Mouse (Mus musculus): ENCODE results near the gene Camkmt.

Gene Camkmt

DNA sequence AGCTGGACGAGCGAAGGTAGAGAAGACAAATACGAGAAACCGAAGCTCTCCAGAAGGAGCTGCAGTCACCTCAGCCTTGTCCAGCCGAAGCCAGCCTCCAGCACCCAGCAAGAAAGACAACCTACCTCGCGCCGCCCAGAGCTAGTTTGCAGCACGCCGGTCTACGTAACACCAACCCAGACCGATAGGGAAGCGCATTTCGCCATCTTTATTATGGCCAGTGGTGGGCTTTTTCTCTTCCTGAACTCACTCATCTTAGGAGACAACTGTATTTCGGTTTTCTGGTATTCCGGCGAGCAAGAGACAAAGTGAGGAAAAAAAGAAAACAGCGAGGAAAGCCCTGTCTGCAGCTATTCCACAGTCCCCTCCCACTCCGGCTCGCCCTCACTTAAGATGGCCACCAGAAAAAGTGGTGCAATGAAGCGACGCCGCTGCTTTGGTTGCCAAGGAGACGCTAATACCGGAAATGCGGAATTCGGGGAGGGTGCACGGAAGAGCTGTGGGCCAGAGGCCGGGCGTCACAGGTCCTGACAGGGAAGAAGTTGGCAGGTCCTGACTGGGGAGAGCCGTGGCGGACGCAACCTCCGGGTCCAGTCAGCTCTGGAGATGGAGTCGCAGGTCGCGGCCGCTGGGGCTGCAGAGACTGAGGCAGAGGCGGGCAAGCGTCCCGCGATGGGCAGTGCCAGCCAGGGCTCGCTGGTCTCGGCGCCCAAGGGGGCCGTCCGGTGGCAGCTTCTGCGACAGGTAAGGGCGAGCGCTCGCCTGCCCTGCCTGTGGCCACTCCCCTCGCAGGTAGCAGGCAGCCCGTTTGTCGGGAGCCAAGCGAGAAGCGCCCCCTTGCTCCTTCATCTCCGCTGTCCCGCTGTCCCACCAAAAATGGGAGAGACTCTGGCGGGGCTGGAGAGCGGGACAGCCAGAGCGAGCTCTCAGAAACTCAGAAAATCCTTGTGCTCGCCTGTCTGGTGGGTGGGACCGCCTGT lies at the start of gene Camkmt, which contains the start of gene Prepl:
Gene Camkmt (plus strand): TSS at position 433 of the 980 bp plus-strand sequence.
Gene Prepl (minus strand): TSS at position 122 of the 980 bp plus-strand sequence.
- in situ Hi-C loops (cut with MboI; ENCODE audit: low pct_unique_long_range_greater_than_20kb in 1 of 2, low sequenced_read_pairs in 2 of 2, unreplicated experiment in 1 of 2), result no loop called here

DNA sequence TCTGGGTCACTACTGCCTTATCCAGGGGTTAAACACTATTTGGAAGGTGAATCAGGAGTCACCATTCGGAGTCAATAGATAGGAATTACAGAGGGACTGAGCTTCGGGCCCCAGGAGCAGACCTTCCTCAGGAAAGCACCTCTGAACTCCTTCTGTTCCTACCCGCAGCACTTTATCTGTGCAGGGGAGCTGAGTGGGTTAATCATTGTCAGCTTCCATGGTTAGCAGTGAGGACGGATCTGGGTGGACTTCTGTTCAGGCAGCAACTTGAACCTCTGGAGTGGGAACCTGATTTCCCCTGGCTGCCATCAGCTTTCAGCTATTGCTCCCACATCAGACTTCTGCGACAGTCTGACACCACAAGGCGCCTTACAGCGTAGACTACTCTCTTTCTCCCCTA lies 49.4 kb upstream of the Camkmt start:
- in situ Hi-C loops (cut with MboI; ENCODE audit: low pct_unique_long_range_greater_than_20kb in 1 of 2, low sequenced_read_pairs in 2 of 2, unreplicated experiment in 1 of 2), result no loop called here

DNA sequence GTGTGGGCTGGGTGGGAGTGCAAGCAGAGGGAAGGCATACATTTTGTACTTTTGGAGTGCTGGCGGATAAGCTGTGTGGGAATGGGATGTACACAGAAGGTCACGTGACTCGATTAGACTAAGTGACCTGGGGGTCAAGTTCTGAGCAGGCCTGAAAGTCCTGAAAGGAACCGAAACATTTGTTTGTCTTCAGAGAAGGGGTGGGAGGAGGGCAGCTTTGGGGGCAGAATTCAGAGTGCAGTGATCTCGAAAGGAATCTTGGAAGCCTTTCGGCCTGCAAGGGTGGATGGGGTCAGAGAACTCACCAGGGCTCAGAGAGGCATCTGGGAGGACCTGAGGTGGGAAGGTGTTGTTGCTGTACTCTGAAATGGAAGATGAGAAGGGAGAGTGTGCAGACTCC lies 47.9 kb upstream of the Camkmt start:
- in situ Hi-C loops (cut with MboI; ENCODE audit: low pct_unique_long_range_greater_than_20kb in 1 of 2, low sequenced_read_pairs in 2 of 2, unreplicated experiment in 1 of 2), result no loop called here

DNA sequence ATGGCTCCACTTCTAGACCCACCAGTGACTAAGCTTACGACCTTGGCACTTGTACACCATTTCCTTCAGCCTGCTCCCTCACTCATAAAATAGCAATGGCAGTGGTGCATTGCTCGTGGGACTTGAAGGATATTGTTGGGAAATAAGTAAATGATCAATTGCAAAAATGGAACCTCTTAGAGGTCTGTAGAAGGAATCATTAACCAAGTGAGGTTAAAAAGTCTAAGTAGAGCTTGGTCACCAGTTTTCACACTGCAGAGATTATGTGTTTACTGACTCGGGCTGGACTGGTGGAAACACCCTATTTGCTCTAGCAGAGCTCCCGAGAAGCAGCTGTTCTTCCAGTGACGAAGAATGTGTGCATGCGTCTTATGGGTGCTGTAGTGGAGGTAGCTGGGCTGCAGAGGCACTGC lies 46.9 kb upstream of the Camkmt start:
- in situ Hi-C loops (cut with MboI; ENCODE audit: low pct_unique_long_range_greater_than_20kb in 1 of 2, low sequenced_read_pairs in 2 of 2, unreplicated experiment in 1 of 2), result no loop called here

DNA sequence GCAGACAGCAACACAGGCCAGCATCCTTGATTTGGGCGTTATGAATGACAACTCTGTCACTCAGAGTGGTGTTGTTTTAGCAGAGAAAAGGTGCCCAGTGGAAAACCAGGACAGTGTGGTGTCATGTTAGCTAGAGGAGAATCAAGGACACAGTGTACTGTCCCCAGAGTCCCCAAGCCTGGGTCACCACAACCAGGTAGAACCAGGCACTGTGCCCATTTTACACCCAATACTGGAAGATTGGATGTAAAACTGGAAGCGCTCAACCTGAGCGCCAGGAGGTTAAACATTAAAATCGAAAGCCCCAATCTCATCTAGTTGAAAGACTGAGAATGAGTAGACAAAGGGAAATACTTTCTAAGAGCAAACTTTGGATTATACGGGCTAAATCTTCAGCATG lies 45.9 kb upstream of the Camkmt start:
- in situ Hi-C loops (cut with MboI; ENCODE audit: low pct_unique_long_range_greater_than_20kb in 1 of 2, low sequenced_read_pairs in 2 of 2, unreplicated experiment in 1 of 2), result no loop called here

DNA sequence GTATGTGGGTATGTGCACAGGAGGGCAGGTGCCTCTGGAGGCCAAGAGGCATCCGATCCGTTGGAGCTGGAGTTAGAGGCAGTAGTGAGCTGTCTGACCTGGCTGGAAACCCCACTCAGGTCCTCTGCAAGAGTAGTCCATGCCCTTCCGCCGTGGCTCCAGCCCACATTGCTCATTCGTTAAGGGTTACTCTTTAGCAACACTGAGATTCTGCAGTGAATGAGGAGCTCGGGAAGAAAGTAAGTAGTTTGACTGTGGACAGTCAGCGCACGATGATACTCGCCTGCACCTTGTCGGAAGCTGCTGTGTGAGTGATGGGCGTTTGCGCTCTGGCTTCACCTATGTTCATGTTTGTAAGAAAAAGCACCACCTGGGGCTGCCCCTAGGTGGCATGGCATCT lies 45.2 kb upstream of the Camkmt start:
- in situ Hi-C loops (cut with MboI; ENCODE audit: low pct_unique_long_range_greater_than_20kb in 1 of 2, low sequenced_read_pairs in 2 of 2, unreplicated experiment in 1 of 2), result no loop called here

DNA sequence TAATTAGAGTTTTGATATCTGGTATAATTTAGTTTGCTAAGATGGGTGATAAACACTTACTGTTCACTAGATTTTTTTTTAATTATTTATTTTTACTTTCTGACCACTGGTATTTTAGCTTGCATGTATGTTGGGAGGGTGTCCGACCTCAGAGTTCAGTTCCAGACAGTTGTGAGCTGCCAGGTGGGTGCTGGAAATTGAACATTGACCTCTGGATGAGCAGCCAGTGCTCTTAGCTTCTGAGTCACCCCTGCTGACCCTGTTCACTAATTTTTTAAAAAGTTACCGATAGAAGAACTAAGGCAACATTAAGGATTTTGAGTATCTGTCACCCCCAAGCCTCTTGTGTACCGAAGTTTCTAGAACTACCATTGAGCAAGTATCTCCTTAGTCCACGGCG lies 42.0 kb upstream of the Camkmt start:
- in situ Hi-C loops (cut with MboI; ENCODE audit: low pct_unique_long_range_greater_than_20kb in 1 of 2, low sequenced_read_pairs in 2 of 2, unreplicated experiment in 1 of 2), result no loop called here

DNA sequence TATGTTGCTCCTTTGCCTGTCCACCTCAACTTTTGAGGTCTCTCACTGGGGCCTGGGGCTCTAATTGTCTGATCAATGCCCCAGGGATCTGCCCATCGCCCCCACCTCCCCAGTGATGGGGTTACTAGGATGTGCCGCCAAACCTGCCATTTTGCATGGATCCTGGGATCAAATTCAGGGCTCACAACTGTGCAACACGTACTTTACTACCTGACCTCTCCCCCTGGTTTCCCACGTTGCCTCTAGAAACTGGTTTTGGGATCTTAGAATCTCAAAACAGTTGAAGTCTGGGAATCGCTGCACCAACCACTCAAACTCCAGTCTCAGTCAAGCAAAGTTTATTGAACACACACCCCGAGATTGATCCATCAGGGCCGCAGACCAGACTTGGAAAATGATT lies 32.1 kb upstream of the Camkmt start:
- in situ Hi-C loops (cut with MboI; ENCODE audit: low pct_unique_long_range_greater_than_20kb in 1 of 2, low sequenced_read_pairs in 2 of 2, unreplicated experiment in 1 of 2), result no loop called here

DNA sequence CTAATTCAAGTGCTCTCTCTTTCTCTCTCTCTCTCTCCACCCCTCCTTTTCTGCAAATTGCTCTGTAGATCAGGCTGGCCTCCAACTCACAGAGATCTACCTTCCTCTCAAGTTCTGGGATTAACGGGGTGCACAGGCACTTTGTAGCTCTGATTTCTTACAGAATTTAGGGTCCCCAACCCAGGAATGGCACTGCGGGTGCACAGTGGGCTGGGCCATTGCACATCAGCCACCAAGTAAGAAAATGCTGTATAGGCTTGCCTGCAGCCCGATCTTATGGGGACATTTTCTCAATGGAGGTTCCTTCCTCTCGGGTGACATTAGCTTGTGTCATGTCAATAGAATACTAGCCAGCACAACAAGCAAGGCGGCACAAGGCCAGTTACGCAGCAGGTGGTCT lies 31.2 kb upstream of the Camkmt start:
- in situ Hi-C loops (cut with MboI; ENCODE audit: low pct_unique_long_range_greater_than_20kb in 1 of 2, low sequenced_read_pairs in 2 of 2, unreplicated experiment in 1 of 2), result no loop called here

DNA sequence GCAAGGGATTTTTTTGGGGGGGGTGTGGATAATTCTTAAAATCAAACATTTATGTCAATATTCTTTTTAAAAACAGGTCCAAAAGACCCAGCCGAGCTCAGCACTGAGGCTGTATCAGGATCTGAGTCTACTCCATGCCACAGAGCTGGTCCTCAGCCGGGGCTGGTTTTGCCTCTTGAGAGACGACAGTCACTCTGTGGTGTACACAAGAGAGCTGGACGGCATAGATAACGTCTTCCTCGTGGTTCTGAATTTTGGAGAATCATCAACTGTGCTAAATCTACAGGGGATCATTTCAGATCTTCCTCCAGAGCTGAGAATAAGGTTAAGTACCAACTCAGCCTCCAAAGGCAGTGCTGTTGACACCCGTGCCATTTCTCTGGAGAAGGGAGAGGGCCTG lies 26.8 kb upstream of the Camkmt start:
- in situ Hi-C loops (cut with MboI; ENCODE audit: low pct_unique_long_range_greater_than_20kb in 1 of 2, low sequenced_read_pairs in 2 of 2, unreplicated experiment in 1 of 2), result no loop called here

DNA sequence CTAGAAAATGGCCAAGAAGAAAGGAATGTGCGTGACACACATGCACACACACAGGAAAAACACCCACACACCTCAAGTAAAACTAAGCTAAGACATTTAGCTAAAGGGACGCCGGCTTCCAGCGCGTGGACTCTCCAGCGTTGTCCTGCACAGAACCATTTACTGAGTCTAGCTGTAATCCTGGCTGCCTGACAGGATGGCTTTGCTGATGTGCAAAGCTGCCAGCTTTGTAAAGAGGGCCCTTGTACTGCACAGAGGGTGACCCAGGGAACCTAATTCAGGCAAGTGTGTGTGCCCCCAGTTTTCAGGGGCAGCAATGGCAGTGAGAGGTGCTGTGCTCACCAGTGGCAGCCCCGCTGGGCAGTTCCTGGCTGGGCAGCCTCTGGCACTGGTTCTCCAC lies 23.0 kb upstream of the Camkmt start:
- in situ Hi-C loops (cut with MboI; ENCODE audit: low pct_unique_long_range_greater_than_20kb in 1 of 2, low sequenced_read_pairs in 2 of 2, unreplicated experiment in 1 of 2), result no loop called here

DNA sequence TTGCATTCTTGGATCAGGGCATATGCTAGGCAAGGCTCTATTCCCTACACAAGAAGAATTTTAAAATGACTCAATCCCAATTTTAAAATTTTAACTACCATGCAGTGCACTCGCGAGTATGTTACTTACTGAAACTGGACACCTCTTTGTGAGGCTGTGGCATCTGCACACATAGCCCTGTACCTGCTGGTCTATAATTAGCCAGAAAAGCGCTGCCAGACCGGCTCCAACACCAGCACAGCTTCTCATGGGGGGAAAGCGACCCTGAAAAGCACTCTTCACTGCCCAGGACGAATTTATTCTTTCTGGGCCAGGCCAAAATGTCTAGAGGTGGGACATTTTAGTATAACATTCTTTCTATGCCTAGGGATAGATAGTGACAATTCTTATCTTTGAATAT lies 19.7 kb upstream of the Camkmt start:
- in situ Hi-C loops (cut with MboI; ENCODE audit: low pct_unique_long_range_greater_than_20kb in 1 of 2, low sequenced_read_pairs in 2 of 2, unreplicated experiment in 1 of 2), result no loop called here

DNA sequence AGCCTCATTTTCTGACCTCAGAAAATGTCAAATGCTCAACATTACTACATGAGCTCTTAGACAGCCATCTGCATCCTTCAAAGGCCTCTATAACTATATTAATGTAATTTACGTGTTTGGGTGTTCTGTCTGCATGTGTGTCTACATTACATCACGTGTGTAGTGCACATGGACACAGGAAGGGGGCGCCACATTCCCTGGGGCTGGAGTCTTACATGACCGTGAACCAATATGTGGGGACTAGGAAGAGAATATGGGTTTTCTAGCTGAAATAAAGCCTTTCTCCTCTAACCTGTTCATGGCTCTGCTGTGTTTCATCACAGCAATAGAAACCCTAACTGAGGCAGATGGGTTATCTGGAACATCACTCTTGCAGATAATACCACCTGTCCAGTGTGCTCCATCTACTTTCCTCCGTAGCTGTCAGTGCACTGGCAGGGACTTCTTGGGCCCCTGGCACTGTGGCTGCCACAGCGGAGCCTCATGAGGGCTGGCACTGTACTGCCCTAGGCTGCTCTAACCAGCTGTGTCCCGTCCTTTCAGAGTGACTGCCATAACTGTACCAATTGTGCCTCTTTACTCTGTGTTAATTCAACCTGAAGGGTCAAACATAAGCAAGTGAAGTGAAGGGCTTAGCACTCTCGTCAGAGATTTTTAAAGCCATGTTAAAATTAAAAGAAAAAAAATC lies 19.1 kb upstream of the Camkmt start:
- in situ Hi-C loops (cut with MboI; ENCODE audit: low pct_unique_long_range_greater_than_20kb in 1 of 2, low sequenced_read_pairs in 2 of 2, unreplicated experiment in 1 of 2), result no loop called here

DNA sequence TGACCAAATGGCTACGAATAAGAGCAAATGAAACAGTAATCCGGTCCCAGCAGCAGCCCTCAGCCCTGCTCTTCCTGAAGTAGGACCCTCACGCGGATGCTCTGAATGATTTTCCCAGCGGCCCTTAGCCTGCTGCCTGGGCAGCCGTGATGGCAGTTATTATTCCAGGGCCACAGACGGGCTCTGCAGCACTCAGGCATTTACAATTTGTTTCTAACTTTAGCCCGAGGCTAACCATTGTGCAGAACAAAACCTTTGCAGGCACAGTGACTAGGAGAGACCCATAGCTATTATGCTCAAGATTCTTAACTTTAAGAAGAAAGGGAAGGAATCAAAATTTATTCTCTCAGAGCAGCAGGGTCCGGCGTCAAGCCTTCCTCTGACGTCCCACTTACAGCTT lies 18.0 kb upstream of the Camkmt start:
- in situ Hi-C loops (cut with MboI; ENCODE audit: low pct_unique_long_range_greater_than_20kb in 1 of 2, low sequenced_read_pairs in 2 of 2, unreplicated experiment in 1 of 2), result no loop called here

DNA sequence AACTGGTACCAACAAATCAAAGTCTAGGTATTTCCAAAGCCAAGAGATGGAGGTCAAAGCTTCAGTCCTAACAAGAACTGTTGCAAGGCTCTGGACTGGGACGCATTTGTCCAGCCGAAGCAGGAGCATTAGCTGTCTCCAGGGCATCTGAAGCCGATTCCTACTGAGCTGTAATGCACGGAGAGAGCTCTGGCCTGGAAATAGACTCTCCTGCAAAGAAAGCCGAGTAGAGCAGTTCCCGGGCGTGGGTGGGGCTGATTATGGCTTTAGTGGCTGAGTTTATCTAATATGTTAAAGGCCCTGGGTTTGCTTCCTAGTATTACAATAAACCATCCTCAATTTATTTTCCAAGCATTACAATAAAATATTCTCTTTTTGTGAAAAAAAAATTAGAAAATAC lies 17.1 kb upstream of the Camkmt start:
- in situ Hi-C loops (cut with MboI; ENCODE audit: low pct_unique_long_range_greater_than_20kb in 1 of 2, low sequenced_read_pairs in 2 of 2, unreplicated experiment in 1 of 2), result no loop called here

DNA sequence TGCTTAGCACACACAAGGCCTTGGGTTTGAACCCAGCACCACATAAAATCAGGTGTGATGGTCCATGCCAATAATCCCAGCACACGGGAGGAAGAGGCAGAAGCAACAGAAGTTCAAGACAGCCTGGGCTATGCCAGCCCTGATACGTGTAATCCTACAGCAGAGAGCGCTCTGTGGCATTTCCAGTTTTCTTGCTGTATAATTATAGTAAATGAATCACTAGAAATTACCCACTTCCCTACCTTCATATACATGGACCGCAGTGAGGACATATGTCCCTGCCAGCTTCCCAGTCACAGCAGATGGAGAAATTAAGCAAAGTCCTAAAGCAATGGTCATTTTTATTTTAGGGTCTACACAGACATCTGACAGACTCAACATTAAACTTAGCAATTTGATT lies 16.3 kb upstream of the Camkmt start:
- in situ Hi-C loops (cut with MboI; ENCODE audit: low pct_unique_long_range_greater_than_20kb in 1 of 2, low sequenced_read_pairs in 2 of 2, unreplicated experiment in 1 of 2), result no loop called here

DNA sequence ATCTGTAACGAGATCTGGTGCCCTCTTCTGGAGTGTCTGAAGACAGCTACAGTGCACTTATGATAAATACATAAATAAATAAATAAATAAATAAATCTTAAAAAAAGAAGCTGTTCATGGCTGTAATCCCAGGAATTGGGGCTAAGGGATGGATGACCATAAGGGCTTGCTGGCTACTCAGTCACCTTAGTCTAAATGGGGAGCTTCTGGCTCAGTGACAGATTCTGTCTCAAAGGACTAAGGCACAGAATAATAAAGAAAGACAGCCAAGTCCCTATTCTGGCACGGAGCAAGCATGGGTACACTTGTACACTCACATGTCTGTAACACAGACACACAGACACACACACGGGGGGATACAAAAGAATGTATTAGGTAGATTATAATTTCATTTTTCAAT lies 11.1 kb upstream of the Camkmt start:
- in situ Hi-C loops (cut with MboI; ENCODE audit: low pct_unique_long_range_greater_than_20kb in 1 of 2, low sequenced_read_pairs in 2 of 2, unreplicated experiment in 1 of 2), result no loop called here

DNA sequence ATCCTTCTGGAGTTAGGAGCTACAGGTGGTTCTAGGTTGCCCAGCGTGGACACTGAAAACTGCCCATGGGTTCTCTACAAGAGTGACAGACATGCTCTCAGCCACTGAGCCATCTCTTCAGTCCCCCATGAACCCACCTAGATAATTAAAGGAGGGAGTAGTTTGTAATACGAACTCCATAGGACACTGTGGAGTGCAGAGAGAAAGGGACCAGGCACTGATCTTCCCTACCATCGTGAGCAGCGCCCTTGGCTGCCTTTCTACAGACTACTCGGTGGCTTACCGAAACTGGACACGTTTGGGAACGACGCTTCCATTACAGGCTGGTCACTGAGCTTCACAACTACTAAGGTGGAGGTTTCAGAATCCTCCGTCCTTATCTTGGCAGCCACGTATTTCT lies 9.6 kb upstream of the Camkmt start:
- in situ Hi-C loops (cut with MboI; ENCODE audit: low pct_unique_long_range_greater_than_20kb in 1 of 2, low sequenced_read_pairs in 2 of 2, unreplicated experiment in 1 of 2), result no loop called here

DNA sequence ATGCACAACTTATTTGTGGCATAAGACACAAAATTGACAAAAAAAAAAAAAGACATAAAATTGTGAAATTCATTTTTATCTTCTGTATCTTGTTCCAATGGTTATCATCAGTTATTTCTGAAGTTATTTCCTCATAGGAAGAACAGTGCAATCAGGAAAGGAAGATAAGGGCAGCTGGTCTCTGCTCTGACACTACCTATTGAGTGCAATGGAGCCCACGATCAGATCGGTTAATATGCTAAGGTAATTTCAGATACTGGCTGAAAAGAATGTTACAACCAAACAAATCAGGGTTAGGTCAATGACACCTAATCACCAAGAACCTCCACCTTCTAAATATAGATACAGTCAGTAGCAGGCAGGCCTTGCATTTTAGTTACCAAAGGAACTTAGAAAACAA lies 5.0 kb upstream of the Camkmt start:
- in situ Hi-C loops (cut with MboI; ENCODE audit: low pct_unique_long_range_greater_than_20kb in 1 of 2, low sequenced_read_pairs in 2 of 2, unreplicated experiment in 1 of 2), result no loop called here

DNA sequence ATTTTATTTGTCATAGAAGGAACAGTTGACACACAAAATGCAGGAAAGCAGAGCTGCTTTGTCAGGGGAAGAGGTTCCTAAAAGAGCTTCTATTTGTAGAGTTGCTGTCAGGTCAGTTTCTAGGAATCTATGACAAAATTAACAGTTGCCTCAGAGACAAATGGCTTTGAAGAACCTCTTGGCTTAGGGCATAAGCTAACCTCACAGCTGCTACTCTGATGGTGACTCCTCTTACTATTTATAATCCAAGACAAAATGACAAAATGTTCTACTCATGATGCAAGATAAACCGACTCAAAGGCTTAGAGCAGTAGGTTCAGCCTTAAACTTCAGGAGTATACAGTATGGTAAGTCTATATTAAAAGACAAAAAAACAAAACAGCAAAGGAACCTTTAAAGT lies 3.9 kb upstream of the Camkmt start:
- in situ Hi-C loops (cut with MboI; ENCODE audit: low pct_unique_long_range_greater_than_20kb in 1 of 2, low sequenced_read_pairs in 2 of 2, unreplicated experiment in 1 of 2), result no loop called here

All from mouse embryonic stem cell (cell line).